ENCODE assay signal across 7 mouse cellular contexts in the genomic region with DNA sequence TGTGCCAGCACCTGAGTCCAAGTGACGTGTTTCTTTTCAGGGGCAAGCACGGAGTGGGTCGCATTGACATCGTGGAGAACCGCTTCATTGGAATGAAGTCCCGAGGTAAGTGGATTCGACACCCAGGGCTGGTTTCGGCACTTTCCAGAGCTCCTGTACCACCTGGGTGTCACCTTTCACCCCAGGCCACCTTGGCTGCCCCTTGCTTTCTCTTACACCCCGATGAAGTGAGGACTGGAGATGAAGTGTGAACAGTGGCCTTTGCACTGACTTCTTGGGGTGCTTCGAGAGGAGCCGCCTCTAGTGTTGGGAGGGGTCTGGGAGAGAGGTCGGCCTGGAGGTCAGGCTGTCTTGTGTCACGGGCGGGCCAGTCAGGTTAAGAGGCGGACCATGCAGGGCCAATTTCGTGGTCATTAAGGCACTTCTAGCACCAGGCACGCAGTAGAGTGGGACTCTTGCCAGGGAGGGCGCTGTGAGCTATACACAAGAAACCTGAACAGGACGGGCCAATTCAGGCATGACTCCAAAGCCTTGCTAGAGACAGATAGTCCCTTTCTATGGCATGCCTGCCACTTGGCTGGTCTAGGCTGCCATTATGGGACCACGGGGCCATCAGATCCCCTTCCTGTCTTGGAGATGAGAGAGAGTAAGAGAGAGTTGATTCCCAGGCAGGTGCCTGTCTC. TPM values are rescaled to one million over a fixed set of nuclear protein-coding genes. Genes with fewer than 3 reads are reported as not detected.
A peak's percentile ranks its signal among the peaks of the same experiment; 100 is the strongest.
DNase-seq lines count a peak whose midpoint lies in the region; ATAC-seq and TF ChIP-seq lines count a peak whose summit lies in the region.

No protein-coding gene starts in this region.

- 0 out of 2 replicates have a peak, but pooled peaks have one; percentile 21 for TF ChIP-seq CTCF in intestine, postnatal 0 days (IDR thresholded peaks at IDR 0.05; ENCODE audit: low read depth)
- peak; percentile 54 for TF ChIP-seq CTCF in ES-Bruce4 (IDR thresholded peaks at IDR 0.05; ENCODE audit: low read depth, low read length)

- no peak overlapping the region for H3K4me3 ChIP-seq in intestine, postnatal 0 days (ENCODE audit: low read depth, low read length)
- no peak overlapping the region for H3K4me3 ChIP-seq in intestine, embryonic 16.5 days (ENCODE audit: low read length)
- no peak overlapping the region for H3K4me3 ChIP-seq in ES-Bruce4 (ENCODE audit: low read depth, low read length)

- ATAC-seq in intestine, postnatal 0 days = no peak
- ATAC-seq in intestine, embryonic 16.5 days = no peak
- ATAC-seq in activated CD4-positive, CD25-positive, alpha-beta regulatory T cell, adult 4 months = no peak

- H3K27me3 ChIP-seq in intestine, postnatal 0 days (replicated peaks; ENCODE audit: control insufficient read depth, insufficient read depth, low read length) = no peaks in the 10 kb centered on the region
- no peaks in the 10 kb centered on the region for H3K27me3 ChIP-seq in intestine, embryonic 16.5 days (replicated peaks; ENCODE audit: control insufficient read depth, insufficient read depth, low read length)
- H3K27me3 ChIP-seq in ES-Bruce4 (ENCODE audit: control insufficient read depth, insufficient read depth, low read length, poor library complexity, severe bottlenecking) = no peaks in the 10 kb centered on the region

- H3K36me3 ChIP-seq in intestine, postnatal 0 days (ENCODE audit: control insufficient read depth, insufficient read depth) = peaks cover 68% of the 10 kb centered on the region
- H3K36me3 ChIP-seq in intestine, embryonic 16.5 days (ENCODE audit: control insufficient read depth, insufficient read depth, low read length) = no peaks in the 10 kb centered on the region
- peaks cover 13% of the 10 kb centered on the region for H3K36me3 ChIP-seq in ES-Bruce4 (ENCODE audit: control insufficient read depth, insufficient read depth, low read length, poor library complexity, severe bottlenecking)

- H3K4me2 ChIP-seq in intestine, postnatal 0 days (replicated peaks; ENCODE audit: low read depth) = no peak overlapping the region
- H3K4me2 ChIP-seq in intestine, embryonic 16.5 days (ENCODE audit: low read depth, low read length) = no peak overlapping the region

- H3K9ac ChIP-seq in intestine, postnatal 0 days (ENCODE audit: low read depth, low read length) = no peak overlapping the region
- no peak overlapping the region for H3K9ac ChIP-seq in intestine, embryonic 16.5 days (ENCODE audit: low read depth, low read length)
- H3K9ac ChIP-seq in ES-Bruce4 (ENCODE audit: low read depth, poor library complexity, severe bottlenecking) = no peak overlapping the region

- no peaks in the 10 kb centered on the region for H3K9me3 ChIP-seq in intestine, postnatal 0 days (ENCODE audit: control insufficient read depth)
- no peaks in the 10 kb centered on the region for H3K9me3 ChIP-seq in intestine, embryonic 16.5 days (ENCODE audit: control insufficient read depth, low read length)
- H3K9me3 ChIP-seq in ES-Bruce4 (replicated peaks; ENCODE audit: control insufficient read depth, insufficient read depth, low read length, poor library complexity, severe bottlenecking) = no peaks in the 10 kb centered on the region

- peak; percentile 31 for DNase-seq in cerebellum, adult 11-12 months
- DNase-seq in kidney, adult 8-10 months = peak; percentile 54 to 64
- no peak for DNase-seq in right cerebral cortex, postnatal 25 days

- H3K4me1 ChIP-seq in intestine, postnatal 0 days (replicated peaks; ENCODE audit: control insufficient read depth, insufficient read depth, low read length) = no peaks in the 10 kb centered on the region
- H3K4me1 ChIP-seq in intestine, embryonic 16.5 days (ENCODE audit: control insufficient read depth, insufficient read depth, low read length) = no peaks in the 10 kb centered on the region
- H3K4me1 ChIP-seq in ES-Bruce4 (ENCODE audit: control insufficient read depth, insufficient read depth, low read length) = peaks cover 11% of the 10 kb centered on the region

- 74% methylated on average over 20 of the region's 20 CpGs for WGBS in intestine, postnatal 0 days
- 66% methylated on average over 20 of the region's 20 CpGs for WGBS in intestine, embryonic 16.5 days

- TF ChIP-seq POLR2A in ES-Bruce4 (IDR thresholded peaks at IDR 0.05; ENCODE audit: insufficient read depth, low read length) = no peak

- no peak overlapping the region for H3K27ac ChIP-seq in intestine, postnatal 0 days (ENCODE audit: low read depth, low read length)
- H3K27ac ChIP-seq in intestine, embryonic 16.5 days (ENCODE audit: low read length) = no peak overlapping the region
- no peak overlapping the region for H3K27ac ChIP-seq in ES-Bruce4 (ENCODE audit: insufficient read depth, low read length)

- no peak for TF ChIP-seq EP300 in ES-Bruce4 (IDR thresholded peaks at IDR 0.05; ENCODE audit: insufficient read depth, low read depth, low read length)

RNA-seq across cellular contexts. Expression of a gene that starts 31.6 kb away (rescaled TPM):
- polyA plus RNA-seq in intestine, postnatal 0 days (2015; fragmentation: Nextera tagmentation; extraction: Ambion mirVana) = 492 and 545 TPM in 2 replicates
- polyA plus RNA-seq in intestine, embryonic 16.5 days (2015; fragmentation: Nextera tagmentation; extraction: Ambion mirVana) = 374 and 535 TPM in 2 replicates
- polyA plus RNA-seq in ES-Bruce4 (2011; ENCODE audit: insufficient read depth, insufficient read length, low read depth, missing spikeins) = 168 and 176 TPM in 2 replicates
- polyA plus RNA-seq in activated CD4-positive, CD25-positive, alpha-beta regulatory T cell, adult 4 months (2017; shearing (Covaris generic)) = 100 to 1,000 TPM; 445 to 470 TPM
